Mouse (Mus musculus) right cerebral cortex, postnatal 10 days (tissue): Measurements from ENCODE around the gene Zfp691.

Experiments
- DNase-seq, 2 experiments: peaks; one replicate each; pipeline ENCODE4 v3.0.0; 2021; ENCODE audit warnings: low spot score in 2 of 2

Gene Zfp691

DNA sequence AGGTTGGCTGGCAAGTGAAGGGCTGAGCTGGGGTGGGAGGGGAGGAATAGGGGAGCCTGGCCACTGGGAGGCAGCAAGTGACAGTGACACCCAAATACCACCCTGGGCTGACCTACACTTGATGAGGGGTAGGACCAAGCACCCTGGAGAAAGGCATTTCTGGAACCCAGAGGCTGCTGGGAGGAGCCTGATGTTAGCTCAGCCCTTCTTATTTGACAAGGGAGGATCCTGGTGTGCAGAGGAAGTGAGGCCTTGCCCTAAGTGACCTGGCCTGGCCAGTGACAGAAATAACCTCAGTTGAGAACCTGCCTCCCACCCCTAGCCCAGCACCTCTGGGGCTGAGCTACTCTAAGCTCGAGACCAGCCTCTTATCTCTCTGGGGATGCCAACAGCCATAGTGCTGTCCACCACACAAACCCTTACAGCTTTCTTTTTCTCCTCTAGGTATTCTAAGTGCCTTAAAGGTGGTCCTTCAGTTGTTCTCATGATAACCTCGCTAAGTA lies 49.2 kb downstream of the Zfp691 start:
- no peak for DNase-seq

DNA sequence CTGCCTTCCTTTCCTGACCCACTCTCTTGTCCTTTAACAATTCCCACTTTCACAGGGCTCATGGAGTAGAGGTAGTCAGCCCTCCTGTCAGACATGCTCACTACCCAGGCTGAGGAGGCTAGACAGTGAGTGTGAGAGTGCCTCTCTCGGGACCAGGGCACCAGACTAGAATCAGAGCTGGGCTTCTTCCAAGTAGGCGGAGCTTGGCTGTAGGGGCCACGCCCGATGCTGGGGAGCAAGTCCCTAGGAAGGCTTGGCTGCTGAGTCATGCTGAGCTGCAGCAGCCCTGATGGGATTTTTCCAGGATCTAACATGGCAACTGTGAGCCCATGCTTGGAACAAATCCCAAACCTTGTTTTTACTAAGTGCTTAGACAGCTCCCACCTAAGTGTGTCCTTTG lies 52.7 kb downstream of the Zfp691 start:
- DNase-seq: peak in 1 of 2 experiments; percentile 55

DNA sequence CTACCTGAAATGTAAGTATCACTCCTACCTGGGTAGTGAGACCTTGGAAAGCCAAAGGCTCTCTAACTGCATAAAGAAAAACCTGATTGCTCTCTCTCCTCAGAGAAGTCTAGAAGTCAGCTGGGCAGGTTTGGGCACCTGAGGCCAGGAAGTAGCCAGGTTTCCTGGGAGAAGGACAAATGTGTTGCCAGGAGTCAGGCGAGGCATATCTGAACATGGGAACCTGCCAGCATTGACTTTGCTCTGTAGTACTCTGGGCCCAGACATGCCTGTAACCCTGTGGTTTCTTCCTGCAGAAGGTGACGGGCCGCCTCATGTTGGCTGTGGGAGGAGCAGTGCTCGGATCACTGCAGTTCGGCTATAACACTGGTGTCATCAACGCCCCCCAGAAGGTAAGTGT lies 53.9 kb downstream of the Zfp691 start:
- DNase-seq: no peak
